Mouse (Mus musculus) limb, embryonic 10.5 days (tissue): Measurements from ENCODE around the gene Cab39. TPM values are rescaled to one million over a fixed set of nuclear protein-coding genes. Genes with fewer than 3 reads are reported as not detected.
A peak's percentile ranks its signal among the peaks of the same experiment; 100 is the strongest.

Experiments used
- DNase-seq: peaks from one replicate; pipeline ENCODE4 v3.0.0-alpha.2; 2017; ENCODE audit warnings: low spot score
- H3K27ac ChIP-seq: fragments of 300-500 bp; sonication (generic); 2 replicates; pipeline ENCODE4 v1.5.1; 2016; ENCODE audit warnings: mild to moderate bottlenecking
- H3K27me3 ChIP-seq: fragments of 300-500 bp; sonication (generic); 2 replicates; pipeline ENCODE4 v1.6.1; 2016; ENCODE audit warnings: low read depth, mild to moderate bottlenecking; ENCODE audit not compliant: poor library complexity, severe bottlenecking
- H3K36me3 ChIP-seq: fragments of 300-500 bp; sonication (generic); 2 replicates; pipeline ENCODE4 v1.6.1; 2016; ENCODE audit warnings: mild to moderate bottlenecking, moderate library complexity
- H3K4me1 ChIP-seq: fragments of 300-500 bp; sonication (generic); 2 replicates; pipeline ENCODE4 v1.6.1; 2016
- H3K4me3 ChIP-seq: fragments of 300-500 bp; sonication (generic); 2 replicates; pipeline ENCODE4 v1.5.1; 2016; ENCODE audit warnings: mild to moderate bottlenecking, moderate library complexity
- H3K9me3 ChIP-seq: fragments of 300-500 bp; sonication (generic); replicated peaks from 2 replicates; pipeline ENCODE4 v1.6.1; 2016; ENCODE audit warnings: mild to moderate bottlenecking
- WGBS: fragments of 180-500 bp; shearing (Covaris S2); methylation state at CpG from one replicate; pipeline ENCODE4 v1.1.7; 2016; 5-methylcytosine and 5-hydroxymethylcytosine counted together
- polyA plus RNA-seq: library from polyadenylated mRNA; unstranded; fragments of >200 nt; fragmentation: Nextera tagmentation; extraction: Ambion mirVana; gene quantifications from 2 replicates; pipeline ENCODE4 v1.2.1, GENCODE M21; 2016

Gene Cab39
- polyA plus RNA-seq, 1 experiment from 2014 or later, result 33.5 TPM

DNA sequence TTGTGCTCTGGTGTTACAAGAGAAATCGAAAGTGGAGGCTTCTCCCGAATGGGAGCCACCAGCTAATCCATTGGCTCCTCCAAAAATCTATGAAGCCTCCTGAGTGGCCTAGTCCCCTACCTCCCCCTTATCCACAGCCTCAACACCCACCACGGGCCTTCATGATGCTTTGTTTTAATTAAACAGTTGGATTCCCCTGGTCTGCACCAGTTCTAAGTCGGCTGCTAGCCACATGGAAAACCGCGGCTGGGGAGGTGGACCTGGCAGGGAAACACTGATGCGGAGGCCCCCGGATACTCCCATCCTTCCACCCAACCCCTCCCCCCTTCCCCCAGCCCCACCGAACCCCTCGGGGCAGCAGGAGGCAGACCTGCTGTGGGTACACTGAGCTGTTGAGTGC lies 71.1 kb downstream of the Cab39 start:
- DNase-seq, result no peak
- H3K27ac ChIP-seq, result no peak overlapping the region
- no peaks in the 10 kb centered on the region; the same call in 1 of the 2 replicates for H3K9me3 ChIP-seq
- H3K27me3 ChIP-seq, result no peaks in the 10 kb centered on the region
- 83% methylated on average over 10 of the region's 10 CpGs for WGBS
- no peaks in the 10 kb centered on the region for H3K36me3 ChIP-seq
- H3K4me3 ChIP-seq, result no peak overlapping the region
- no peaks in the 10 kb centered on the region for H3K4me1 ChIP-seq

DNA sequence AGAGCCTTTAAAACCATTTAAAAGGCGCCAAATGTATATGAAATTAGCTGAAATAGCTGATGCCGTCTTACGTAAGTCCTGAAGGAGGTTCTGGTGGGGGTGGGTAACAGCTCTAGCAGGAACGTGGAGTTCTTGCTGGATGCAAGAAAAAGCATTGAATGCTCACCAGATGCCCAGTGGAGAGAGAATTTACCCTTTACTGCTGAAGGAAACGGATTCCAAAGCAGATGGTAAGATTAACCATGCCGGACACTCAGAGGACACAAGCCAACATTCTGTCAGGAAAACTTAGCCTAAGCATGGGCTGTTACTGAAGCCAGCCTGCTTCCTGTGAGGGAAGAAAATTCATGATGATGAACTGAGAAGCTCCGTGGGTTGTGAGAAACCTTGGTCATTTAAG lies 76.8 kb downstream of the Cab39 start:
- WGBS, result 90% methylated on average over 7 of the region's 7 CpGs

DNA sequence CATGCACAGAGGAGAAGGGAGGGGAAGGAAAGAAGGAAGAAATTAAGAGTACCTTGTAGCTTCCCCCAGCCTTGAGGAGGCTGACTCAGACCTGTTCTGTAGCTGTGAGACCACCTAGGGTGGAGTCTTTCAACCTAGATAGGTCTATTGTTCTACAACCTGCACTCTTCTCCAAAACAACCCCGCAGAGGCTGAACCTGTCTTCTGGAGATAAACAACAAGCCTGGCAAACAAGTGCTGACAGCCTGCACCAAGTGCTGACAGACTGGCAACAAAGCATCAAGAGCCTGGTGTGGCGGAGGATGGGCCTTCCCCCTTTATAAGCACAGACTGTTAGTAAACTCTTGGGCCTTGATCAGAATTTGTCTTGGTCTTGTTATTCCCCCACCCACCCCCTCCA lies 77.3 kb downstream of the Cab39 start:
- H3K4me3 ChIP-seq, result no peak overlapping the region
- no peak for DNase-seq
- H3K9me3 ChIP-seq, result no peaks in the 10 kb centered on the region; the same call in 1 of the 2 replicates
- no peaks in the 10 kb centered on the region for H3K27me3 ChIP-seq
- H3K36me3 ChIP-seq, result no peaks in the 10 kb centered on the region
- no peak overlapping the region for H3K27ac ChIP-seq
- WGBS, result 80% methylated on average over 2 of the region's 2 CpGs
- H3K4me1 ChIP-seq, result no peaks in the 10 kb centered on the region

More for the DNA sequence above, 76.8 kb downstream of the Cab39 start:
- no peaks in the 10 kb centered on the region for H3K27me3 ChIP-seq
- H3K27ac ChIP-seq, result no peak overlapping the region
- no peak for DNase-seq
- H3K36me3 ChIP-seq, result no peaks in the 10 kb centered on the region
- H3K9me3 ChIP-seq, result no peaks in the 10 kb centered on the region; the same call in 1 of the 2 replicates
- H3K4me1 ChIP-seq, result no peaks in the 10 kb centered on the region
- H3K4me3 ChIP-seq, result no peak overlapping the region

DNA sequence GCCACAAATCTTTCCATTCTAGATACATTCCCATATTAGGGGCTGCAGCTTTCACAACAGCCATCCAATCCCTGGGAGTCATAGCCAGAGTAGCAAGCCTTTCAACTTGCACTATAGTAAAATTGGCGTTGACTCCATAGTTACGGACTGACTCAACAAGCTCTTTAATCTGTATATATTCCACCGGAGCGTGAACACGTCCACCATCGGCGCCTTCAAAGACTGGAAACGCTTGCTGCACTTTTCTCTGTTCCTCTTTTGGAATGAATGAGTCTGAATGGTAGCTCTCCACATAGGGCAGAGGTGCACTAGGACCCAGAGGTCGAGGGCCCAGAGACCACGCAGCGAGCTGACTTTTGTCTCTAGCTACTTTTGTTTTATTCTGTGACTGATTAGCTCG lies 88.8 kb downstream of the Cab39 start:
- Histone ChIP-seq H3K27me3 (no peaks in the 10 kb centered on the region), H3K4me1 (no peaks in the 10 kb centered on the region), H3K36me3 (no peaks in the 10 kb centered on the region), H3K27ac (no peak overlapping the region), H3K9me3 (peaks cover 5% of the 10 kb centered on the region; the same call in 1 of the 2 replicates), H3K4me3 (no peak overlapping the region)
- DNase-seq, result no peak
- WGBS, result 93% methylated on average over 12 of the region's 12 CpGs

DNA sequence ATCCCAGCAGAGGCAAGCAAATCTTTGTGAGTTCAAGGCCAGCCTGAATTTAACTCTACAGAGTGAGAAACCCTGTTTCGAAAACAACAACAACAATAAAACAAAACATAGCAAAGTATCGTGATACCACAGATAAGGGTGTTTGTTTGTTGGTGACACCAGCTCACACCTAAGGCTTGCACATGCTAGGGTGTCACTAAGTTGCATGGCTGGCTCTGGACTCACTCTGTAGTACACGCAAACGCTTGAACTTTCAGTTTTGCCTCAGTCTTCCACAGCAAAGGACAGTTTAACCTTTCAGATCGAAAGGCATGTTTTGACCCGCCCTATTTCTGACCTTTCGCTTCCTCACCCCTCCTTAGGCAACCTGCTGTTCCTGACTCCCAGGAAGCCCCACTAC lies 94.0 kb downstream of the Cab39 start:
- Histone ChIP-seq H3K36me3 (no peaks in the 10 kb centered on the region), H3K4me3 (no peak overlapping the region), H3K4me1 (no peaks in the 10 kb centered on the region), H3K27ac (no peak overlapping the region), H3K27me3 (no peaks in the 10 kb centered on the region), H3K9me3 (no peaks in the 10 kb centered on the region; the same call in 1 of the 2 replicates)
- DNase-seq, result no peak
- 89% methylated on average over 7 of the region's 7 CpGs for WGBS

DNA sequence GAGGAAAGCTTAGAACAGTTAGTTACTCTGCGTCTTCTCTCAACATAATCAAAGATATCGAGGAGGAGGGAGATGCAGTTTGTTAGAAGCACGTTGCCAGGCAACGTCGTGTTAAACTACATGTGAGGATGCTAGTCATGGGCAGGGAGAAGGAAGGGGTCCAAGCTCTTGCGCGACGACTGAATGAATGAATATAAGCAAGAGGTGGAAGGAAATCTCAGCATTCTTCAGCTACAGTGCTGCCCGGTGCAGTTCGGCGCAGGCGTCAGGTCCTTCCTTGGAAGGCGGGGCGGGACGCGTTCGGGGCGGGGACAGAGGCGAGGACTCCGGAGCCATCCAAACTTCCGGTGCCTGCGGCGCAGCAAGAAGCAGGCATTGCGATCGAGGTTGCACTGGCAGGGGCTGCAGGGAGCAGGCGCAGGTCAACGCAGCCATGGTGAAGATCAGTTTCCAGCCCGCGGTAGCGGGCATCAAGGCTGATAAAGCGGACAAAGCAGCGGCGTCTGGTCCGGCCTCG lies 101.0 kb downstream of the Cab39 start, which contains the start of gene Itm2c:
Gene Itm2c, plus strand, starts transcription at position 51 of the 517 bp plus-strand sequence.
- DNase-seq, result peak; percentile 93
- Histone ChIP-seq H3K36me3 (peaks cover 4% of the 10 kb centered on the region; the same call in 1 of the 2 replicates), H3K4me1 (peaks cover 47% of the 10 kb centered on the region), H3K27me3 (no peaks in the 10 kb centered on the region), H3K27ac (peak within 1 kb of the TSS; percentile 96), H3K4me3 (peak within 1 kb of the TSS; percentile 68), H3K9me3 (no peaks in the 10 kb centered on the region)
- 1% methylated on average over 35 of the region's 35 CpGs for WGBS

DNA sequence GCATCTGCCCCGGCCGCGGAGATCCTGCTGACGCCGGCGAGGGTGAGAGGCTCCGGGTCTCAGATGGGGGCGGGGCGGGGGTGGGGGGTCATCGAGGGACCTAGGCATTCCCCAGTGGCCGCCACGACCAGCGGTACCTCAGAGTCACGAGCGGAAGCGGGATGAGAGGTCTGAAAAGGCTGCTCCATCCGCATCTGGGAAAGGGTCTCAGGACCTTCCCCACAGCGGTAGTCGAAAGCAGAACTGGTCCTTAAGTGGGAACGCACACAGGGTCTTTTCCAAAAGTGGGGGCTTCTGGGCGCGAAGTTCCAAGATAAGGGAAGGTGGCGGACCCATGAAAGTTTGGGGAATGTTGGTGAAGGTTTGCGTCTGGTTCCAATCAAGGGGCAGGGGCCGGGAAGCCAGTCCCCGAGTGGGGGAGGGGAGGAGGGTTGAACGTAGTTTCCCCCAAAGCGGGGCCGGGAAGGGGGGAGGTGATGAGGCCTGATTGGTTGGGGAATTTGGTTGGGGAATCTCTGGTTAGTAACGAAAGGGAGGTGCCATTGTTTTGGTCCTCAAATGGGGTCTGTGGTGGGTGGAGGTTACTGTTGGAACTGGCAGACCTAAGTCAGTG lies 101.6 kb downstream of the Cab39 start:
- Histone ChIP-seq H3K4me1 (peaks cover 51% of the 10 kb centered on the region), H3K27ac (peak overlapping the region; percentile 96), H3K36me3 (peaks cover 4% of the 10 kb centered on the region; the same call in 1 of the 2 replicates), H3K4me3 (peak overlapping the region; percentile 68), H3K9me3 (no peaks in the 10 kb centered on the region), H3K27me3 (no peaks in the 10 kb centered on the region)
- under 1% methylated on average over 30 of the region's 30 CpGs for WGBS
- DNase-seq, result peak; percentile 88

DNA sequence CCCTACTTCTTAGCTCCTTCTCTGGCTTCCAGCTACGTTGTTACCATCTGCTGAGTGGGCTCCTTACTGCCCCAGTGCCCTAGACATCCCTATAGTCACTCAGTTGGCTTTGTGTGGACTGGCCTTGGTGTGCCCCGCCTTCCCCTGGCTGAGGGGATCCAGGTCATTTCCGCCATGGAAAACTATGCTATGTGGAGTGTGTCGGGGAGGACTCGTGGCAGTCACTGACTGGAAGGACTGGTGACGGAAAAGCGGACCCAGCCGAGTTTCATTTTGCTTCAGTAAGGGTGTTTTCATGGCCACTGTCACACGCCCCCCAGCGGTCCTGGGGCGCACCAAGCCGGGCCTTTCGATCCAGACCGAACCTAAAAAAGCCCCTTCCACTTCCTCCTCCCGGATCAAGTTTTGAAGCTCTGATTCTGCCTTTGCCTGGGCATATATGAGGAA lies 102.2 kb downstream of the Cab39 start:
- WGBS, result 5% methylated on average over 15 of the region's 15 CpGs
- Histone ChIP-seq H3K36me3 (peaks cover 5% of the 10 kb centered on the region), H3K27me3 (no peaks in the 10 kb centered on the region), H3K27ac (peak overlapping the region; percentile 96), H3K4me1 (peaks cover 53% of the 10 kb centered on the region), H3K4me3 (peak overlapping the region; percentile 68), H3K9me3 (no peaks in the 10 kb centered on the region)
- DNase-seq, result peak; percentile 75

DNA sequence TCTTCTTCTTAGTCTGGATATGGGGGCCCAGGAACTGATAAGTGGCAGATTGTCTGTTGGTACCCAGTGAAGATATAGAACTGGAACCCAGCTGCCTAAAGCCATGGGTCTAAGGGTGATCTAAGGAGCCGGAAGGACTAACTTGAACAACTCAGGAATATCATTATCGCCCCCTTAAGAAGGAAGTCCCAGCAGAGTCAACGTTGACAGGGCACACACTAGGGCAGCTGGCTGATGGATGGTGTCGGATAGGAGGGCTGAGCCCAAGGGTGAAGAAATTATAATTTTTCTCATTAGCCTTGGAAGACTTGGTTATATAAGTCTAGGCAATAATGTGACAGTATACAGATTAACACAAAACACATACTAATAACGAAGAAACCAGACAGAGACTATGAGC lies 102.9 kb downstream of the Cab39 start:
- no peaks in the 10 kb centered on the region for H3K27me3 ChIP-seq
- no peaks in the 10 kb centered on the region for H3K9me3 ChIP-seq
- peak overlapping the region; percentile 96 for H3K27ac ChIP-seq
- 78% methylated on average over 5 of the region's 5 CpGs for WGBS
- H3K4me3 ChIP-seq, result peak overlapping the region; percentile 68
- no peak for DNase-seq
- H3K36me3 ChIP-seq, result peaks cover 12% of the 10 kb centered on the region
- H3K4me1 ChIP-seq, result peaks cover 60% of the 10 kb centered on the region

DNA sequence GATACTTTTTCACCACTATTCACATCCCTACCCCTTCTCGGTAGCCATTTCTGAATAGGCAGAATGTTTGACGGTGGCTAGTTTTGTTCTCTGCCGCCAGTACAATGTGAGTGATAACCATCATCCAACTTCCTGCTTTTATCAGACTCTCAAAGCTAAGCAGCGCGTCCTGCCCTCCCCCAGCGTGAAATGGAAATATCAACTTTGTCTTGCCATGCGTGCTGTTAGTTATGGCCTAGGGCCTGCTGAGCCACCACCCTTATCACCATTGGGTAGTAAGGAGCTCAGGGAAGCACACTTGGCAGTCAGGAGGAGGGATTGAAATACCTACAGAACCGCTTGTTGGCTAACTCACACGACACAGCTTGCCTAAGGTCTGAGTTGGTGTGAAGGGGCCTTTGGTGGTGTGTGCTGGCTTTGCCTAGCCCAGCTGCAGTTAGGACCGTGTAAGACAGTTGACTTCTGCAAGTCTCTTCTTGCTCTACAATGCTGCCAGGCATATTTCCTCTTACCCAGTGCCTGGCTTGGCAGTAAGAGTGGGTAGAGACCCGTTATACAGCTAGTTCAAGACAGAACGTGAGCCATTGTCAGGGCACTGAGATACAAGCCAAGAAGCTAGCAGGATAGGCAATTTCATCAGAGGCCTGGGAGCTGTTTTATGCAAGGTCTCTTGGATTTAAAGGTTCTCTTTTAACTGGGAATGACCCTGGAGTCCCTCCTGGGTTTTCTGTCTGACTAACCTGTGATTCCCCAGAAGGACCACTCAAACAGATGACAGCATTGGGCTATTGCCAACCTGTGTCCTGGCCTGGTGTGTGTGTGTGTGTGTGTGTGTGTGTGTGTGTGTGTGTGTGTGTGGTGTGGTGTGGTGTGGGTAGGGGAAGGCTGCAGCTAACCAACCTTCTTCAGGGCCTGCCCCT lies 103.8 kb downstream of the Cab39 start:
- H3K4me3 ChIP-seq, result peak overlapping the region; percentile 68; the same call in 1 of the 2 replicates
- H3K27ac ChIP-seq, result peak overlapping the region; percentile 61; the same call in 1 of the 2 replicates
- DNase-seq, result no peak
- H3K9me3 ChIP-seq, result no peaks in the 10 kb centered on the region
- 72% methylated on average over 12 of the region's 12 CpGs for WGBS
- H3K4me1 ChIP-seq, result peaks cover 66% of the 10 kb centered on the region
- H3K27me3 ChIP-seq, result no peaks in the 10 kb centered on the region
- H3K36me3 ChIP-seq, result peaks cover 22% of the 10 kb centered on the region

DNA sequence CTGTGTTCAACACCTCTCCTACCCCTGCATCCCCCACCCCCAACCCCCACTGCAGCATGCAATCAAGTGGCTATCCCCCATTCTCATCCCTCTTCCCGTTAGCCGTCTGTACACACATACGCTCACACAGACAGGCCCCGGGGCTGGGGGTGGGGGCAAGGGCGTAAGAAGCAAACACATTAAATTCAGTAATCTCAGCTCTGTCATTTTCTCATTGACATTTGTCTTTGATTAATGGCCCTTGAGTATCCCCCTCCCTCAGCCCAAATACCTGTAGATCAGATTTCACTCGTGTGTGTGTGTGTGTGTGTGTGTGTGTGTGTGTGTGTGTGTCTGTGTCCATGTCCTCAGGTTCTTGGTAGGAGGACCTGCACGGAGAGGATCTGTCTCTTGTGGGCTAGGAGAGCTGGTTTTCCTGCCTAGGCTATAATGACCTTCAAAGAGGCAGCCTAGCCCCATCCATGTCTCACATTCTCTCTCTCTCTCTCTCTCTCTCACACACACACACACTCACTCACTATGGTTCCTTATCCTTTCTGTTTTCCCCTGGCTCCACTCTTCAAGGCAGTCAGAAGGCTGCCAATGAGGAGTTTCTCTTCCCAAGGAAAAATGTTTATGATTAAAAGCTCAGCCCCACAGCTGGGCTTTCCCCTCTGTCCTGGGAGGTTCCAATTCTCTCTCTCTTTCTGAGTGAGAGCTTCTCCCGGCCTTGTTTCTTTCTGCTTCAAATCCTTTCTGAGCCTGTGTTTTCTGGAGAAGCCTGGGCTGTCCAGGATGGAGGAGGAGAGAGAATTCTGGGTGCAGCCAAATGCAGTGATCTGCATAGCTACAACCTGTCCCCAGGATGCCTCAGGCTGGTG lies 104.9 kb downstream of the Cab39 start:
- H3K9me3 ChIP-seq, result no peaks in the 10 kb centered on the region
- DNase-seq, result peak; percentile 44
- 41% methylated on average over 8 of the region's 8 CpGs for WGBS

DNA sequence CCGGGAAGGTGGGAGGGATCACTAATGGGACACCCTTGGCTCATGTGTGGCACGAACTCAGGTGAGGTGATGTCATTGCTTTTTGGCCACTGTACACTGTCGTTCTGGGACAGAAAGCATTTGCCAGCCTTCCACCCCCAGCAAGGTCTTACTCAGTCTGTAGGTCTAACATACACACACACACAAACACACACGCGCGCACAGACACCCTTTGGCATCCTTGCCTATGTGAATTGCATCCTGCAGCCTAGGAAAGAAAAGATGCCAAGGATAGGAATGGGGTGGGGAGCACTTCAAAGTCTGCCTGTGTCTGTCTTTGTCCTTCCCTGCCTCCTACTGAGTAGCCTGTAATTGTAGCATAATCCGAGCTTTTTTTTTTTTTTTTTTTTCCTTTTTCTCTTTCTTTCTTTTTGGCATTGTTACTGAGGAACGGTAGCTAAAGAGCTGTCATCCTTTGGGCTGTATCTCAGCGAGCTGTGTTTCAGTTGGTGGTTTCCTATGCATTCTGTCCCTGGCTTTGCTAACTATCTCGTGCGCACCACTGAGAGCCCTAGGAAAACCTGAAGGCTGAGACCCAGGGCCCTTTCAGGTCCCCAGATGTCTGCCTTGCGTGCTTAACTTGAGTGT lies 105.6 kb downstream of the Cab39 start:
- Histone ChIP-seq H3K4me1 (peaks cover 62% of the 10 kb centered on the region), H3K9me3 (no peaks in the 10 kb centered on the region), H3K4me3 (no peak overlapping the region), H3K27ac (peak overlapping the region; percentile 59), H3K27me3 (no peaks in the 10 kb centered on the region), H3K36me3 (peaks cover 40% of the 10 kb centered on the region)
- DNase-seq, result no peak
- 53% methylated on average over 12 of the region's 12 CpGs for WGBS

More for the DNA sequence above, 104.9 kb downstream of the Cab39 start:
- Histone ChIP-seq H3K36me3 (peaks cover 33% of the 10 kb centered on the region), H3K4me3 (peak overlapping the region; percentile 20; the same call in 1 of the 2 replicates), H3K4me1 (peaks cover 66% of the 10 kb centered on the region), H3K27me3 (no peaks in the 10 kb centered on the region), H3K27ac (peak overlapping the region; percentile 61; the same call in 1 of the 2 replicates)
